Mouse (Mus musculus) spleen, postnatal 36 days (tissue): ENCODE results near the gene Hacd4.
"Not testable (repeated sequence)": the region's sequence is repeated elsewhere in the genome, so short reads cannot be mapped to it uniquely, and the experiment has no call there.

Experiments used
- DNase-seq, 2 experiments: peaks; one replicate each; pipeline ENCODE4 v3.0.0; 2022; ENCODE audit warnings: low spot score in 2 of 2, mixed read lengths in 1 of 2

The Hacd4 gene

DNA sequence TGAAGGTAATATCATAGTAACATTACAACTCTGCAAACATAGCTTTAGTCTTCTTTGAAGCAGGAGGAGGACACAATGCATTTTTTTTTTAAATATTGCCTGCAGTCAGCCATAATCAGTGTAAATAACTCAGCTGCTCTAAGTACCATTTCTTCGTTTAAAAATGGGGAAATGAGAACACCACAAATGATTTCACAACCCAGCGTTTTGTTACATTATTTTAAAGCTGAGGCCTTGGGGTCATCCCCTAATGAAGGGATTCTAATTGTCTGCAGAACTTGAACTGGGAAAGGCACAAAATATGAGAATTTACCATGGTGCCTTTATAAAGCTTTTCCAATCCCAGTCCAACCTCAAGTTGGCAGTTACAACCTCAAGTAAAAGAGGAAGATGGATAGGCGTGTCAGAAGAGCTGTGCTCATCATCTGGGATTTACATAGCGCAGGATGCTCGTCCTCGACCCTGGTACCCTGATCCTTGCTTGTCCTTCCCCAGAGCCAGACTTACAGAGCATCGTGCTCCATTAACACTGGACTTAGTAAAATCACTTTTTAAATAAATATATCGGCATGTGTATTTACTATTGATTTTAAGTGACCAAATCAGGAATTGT lies 6.2 kb downstream of the Hacd4 start:
- DNase-seq, result peak in 1 of 2 experiments; percentile 5

DNA sequence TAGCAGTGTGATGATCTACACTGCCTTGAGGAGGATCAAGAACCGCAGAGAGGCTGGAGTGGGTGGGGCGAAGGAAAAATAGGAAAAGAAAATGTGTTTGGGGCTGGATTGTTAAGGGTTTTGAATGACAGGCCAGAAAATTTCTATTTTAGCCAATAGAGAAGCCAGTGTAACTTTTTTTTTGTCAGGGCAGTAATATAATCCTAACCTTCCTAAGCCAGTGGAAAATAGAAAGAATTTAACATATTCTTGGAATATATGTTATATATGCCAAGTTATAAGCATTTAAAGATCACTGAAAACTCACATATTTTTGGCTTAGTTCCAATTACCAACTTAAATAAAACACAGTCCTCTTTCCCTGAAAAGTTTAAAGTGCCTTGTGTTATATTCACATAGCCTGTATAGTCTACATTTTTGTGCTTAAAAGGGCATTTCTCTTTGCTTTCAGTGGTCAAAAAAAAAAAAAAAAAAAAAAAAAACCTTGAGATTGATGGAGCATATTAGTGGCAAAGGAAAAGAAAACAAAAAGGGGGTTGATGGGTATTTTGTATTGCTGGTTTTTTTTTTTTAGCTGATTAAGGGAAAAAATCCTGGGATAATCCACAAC lies 11.0 kb downstream of the Hacd4 start:
- no peak for DNase-seq

- no peak for DNase-seq
Measured at GRCm38 (mm10) chr4:88424563-88424962, 14.2 kb downstream of the Hacd4 start.

- no peak for DNase-seq
Measured at GRCm38 (mm10) chr4:88419378-88419777, 19.4 kb downstream of the Hacd4 start.

DNA sequence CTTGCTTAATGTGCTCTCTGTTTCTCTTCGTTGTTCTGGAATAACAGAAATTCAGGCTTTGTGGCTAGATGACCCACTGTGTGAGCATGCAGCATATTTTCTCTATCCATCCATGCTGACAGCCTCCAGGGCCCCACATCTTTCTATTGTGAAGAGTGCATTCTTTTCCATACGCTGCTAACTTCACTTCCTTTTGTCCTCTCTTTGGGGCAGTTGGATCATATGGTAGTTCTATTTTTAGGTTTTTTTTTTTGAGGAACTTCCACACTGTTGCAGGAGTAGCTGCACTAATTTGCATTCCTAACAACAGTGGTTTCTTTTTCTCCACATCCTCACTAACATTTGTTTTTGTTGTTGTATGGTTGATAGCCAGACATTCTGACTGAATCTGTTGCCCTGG lies 23.7 kb downstream of the Hacd4 start:
- no peak for DNase-seq

DNA sequence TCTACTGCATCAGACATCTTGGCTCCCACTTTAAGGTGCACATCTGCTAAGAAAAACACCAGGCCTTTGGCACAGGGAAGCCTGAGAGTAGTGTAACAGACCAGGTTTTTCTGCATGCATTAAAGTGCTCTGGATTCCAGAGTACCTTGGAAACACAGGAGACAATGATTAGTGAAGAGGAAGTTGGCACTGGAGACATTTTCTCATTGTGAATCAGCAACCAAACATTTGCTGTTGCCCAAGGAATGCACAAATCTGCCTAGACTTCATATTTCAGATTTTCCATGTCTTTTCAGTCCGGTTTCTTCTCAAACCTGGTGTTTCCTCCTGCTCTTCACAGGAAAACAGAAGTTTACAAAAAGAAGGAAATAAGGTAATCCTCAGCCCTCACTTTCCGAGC lies 26.4 kb downstream of the Hacd4 start:
- no peak for DNase-seq

DNA sequence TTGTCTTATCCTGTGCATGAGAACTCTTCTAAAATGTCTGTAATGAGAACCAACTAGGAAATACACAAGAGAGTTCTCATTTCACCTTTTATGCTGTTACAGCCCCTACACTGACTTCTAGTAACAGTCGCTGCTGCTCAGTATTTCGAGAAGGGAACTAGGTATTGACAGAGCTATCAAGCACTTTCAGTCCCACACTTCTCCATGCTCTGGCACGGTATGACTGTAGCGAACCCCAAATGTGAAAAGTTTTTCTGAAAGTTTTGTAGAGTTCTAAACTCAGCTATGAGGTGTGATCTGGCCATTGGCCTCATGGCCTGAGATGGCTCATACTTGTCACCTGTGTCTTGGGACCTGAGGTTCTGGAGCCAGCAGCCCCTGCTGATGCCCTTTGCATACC lies 29.4 kb downstream of the Hacd4 start:
- no peak for DNase-seq

DNA sequence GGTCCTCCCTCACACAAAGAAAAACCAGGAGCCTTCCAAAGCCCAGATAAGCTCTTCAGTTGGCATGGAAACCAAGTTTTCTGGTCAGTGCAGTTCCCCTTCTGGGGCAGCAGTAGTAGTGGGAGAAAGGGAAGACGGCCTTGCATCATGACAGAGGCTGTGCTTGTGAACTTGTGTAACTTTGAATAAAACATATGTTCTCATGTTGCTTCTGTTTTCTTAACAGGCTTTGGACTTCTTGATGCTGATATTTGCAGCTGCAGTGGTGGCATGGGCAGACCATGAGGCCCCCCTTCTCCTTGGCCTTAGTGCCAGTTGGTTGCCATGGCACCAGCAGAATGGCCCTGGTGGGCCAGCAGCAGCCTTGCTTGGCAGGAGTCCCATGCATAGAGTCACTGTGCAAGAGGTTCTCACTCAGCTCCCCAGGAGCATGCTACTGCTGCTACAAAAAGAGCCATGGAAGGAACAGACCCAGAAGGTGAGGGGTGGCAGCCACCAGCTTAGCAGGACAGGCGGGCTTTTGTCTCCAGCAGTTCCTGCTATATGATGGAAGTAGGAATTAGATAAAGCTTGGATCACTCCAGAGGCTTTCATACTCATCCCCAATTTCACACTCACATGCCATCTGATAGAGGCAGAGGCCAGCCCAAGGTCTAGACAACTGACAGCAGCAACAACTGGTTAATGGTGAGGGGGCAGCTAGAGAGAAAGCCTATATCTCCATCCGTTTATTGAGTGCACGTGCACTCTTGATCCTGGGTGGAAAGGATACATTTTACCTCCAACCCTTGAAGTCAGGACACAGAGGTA lies 31.6 kb downstream of the Hacd4 start:
- DNase-seq, result peak in 1 of 2 experiments; percentile 14

- no peak for DNase-seq
Measured at GRCm38 (mm10) chr4:88402884-88403283, 35.8 kb downstream of the Hacd4 start.

- no peak for DNase-seq
Measured at GRCm38 (mm10) chr4:88400992-88401313, 37.8 kb downstream of the Hacd4 start.

- DNase-seq, result no peak
Measured at GRCm38 (mm10) chr4:88400302-88400991, 38.3 kb downstream of the Hacd4 start.

- DNase-seq, result no peak
Measured at GRCm38 (mm10) chr4:88396995-88397521, 41.7 kb downstream of the Hacd4 start.

DNA sequence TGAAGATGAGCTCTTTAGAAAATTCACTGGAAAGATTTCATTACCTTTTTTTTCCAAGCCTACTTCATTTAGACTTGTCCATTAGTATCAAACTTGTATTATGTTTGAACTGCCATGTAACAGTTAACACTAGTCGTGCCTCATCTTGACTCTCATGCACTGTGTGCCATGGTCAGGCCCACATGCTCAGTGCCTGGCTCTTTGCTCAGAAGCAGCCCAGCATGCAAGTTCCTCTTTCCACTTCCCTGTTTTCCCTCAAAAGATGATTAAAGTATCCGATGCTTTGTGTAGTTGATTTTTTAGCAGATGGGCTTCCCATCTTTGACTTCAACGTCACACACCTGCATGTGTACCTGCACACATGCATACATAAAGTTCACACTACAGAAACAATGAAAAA lies 43.0 kb downstream of the Hacd4 start:
- DNase-seq, result peak in 1 of 2 experiments; percentile 7

- DNase-seq, result not testable (repeated sequence)
Measured at GRCm38 (mm10) chr4:88390596-88390995, 48.1 kb downstream of the Hacd4 start.

DNA sequence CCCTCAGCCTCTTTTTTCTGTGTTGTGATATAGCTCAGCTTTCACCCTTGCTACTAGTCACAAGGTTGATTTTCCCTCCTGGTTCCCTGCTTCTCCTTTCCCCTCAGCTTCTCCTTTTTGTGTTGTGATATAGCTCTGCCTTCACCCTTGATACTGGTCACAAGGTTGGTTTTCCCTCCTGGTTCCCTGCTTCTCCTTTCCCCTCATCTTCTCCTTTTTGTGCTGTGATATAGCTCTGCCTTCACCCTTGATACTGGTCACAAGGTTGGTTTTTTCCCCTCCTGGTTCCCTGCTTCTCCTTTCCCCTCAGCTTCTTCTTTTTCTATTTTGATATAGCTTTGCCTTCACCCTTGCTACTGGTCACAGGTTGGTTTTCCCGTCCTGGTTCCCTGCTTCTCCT lies 48.7 kb downstream of the Hacd4 start:
- DNase-seq, result no peak

- no peak for DNase-seq
Measured at GRCm38 (mm10) chr4:88372293-88373224, 66.2 kb downstream of the Hacd4 start.

- no peak for DNase-seq
Measured at GRCm38 (mm10) chr4:88370819-88371218, 67.9 kb downstream of the Hacd4 start.

DNA sequence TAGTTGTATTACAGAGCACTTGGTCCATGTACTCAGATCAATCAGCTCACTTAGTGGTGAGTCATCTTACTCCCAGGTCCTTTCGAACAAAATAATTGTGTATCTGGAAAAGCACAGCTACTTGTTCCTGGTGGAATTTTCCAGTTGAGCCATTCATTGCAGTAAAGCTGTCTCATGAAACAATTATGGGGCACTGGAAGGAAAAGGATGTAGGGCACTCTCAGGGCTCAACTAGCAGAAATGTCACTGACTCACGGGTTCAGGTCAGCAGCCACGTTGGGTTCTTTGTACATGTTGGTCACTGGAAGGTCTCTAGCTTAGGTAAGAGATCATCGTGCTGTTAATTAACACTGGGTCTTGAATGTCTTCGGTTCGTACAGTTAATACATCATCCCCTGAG lies 68.8 kb downstream of the Hacd4 start:
- no peak for DNase-seq

DNA sequence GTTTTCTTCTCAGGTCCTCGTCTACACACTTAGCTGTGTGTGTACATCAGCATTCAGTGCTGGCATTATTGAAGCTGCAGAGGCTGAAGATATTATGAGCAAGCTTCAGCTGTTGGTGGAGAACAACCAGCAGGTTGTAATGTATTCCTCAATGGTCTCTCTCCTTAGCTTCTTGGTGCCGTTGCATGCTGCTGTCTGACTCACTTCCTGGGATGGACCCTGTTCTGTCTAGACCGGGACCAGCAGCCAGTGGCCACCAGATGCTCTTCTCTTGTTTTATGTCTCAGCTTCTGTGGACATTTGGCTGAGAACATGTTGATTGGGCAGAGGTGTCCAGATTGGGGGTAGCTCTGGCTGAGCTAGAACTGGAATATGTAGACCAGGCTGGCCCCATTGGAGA lies 81.3 kb downstream of the Hacd4 start:
- DNase-seq, result no peak

DNA sequence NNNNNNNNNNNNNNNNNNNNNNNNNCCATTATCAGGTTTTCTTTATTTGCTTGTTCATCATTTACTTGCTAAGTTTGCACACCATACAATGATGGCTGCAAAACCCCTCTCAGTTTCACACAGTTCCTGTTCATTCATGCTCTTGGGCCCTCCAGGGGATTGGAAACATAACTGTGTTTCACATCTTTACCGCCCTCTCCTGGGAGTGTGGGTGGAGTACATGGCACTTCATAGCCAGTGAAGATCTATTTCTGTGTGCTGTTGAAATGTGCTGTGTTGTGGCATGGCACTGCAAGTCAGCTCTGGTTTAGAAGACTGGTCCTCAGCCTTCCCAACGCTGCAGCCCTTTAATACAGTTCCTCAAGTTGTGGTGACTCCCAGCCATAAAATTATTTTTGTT lies 82.1 kb downstream of the Hacd4 start:
- no peak for DNase-seq

- DNase-seq, result peak; percentile 33 to 62
Measured at GRCm38 (mm10) chr4:88350910-88351309, 87.8 kb downstream of the Hacd4 start.
